Mouse (Mus musculus) right cerebral cortex, postnatal 14 days (tissue): ENCODE data around the gene Faap100.
"Not testable (repeated sequence)": the region's sequence is repeated elsewhere in the genome, so short reads cannot be mapped to it uniquely, and the experiment has no call there.

Source experiments
- DNase-seq: peaks from one replicate; pipeline ENCODE4 v3.0.0; 2022

The Faap100 gene

DNA sequence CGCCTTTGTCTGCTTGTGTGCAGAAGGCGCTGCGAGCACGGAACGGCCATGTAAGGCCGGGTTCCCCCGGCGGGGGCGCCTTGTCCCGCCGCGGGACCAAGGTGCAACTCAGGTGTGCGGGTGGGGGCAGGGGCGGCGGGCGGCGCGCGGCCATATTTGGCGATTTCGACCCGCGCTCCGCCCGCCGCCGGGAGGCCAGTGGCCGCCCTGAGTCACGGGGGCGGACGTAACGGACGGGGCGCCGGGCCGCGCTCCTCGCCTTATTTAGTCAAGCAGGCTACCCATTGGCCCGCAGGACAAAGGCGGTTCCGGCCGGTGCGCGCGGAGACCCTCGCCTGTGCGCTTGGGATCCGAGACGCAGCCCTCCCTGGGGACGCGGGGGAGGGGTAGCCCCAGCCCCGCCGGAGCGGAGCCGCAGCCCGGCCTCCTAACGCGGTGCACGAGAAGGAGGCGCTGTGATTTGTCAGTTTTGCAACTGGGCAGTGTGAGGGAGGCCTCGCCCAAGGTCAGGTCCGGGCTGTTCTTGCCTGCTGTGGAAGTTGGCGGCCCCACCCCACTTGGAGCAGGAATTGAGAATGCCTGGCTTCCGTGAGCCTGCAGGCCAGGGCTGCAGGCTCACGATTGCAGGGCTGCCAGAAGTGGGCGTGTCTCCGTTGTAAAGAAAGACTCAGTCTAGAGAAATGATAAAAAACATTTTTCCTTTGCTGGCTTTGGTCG lies 28.4 kb downstream of the Faap100 start:
- peak; percentile 75 for DNase-seq

DNA sequence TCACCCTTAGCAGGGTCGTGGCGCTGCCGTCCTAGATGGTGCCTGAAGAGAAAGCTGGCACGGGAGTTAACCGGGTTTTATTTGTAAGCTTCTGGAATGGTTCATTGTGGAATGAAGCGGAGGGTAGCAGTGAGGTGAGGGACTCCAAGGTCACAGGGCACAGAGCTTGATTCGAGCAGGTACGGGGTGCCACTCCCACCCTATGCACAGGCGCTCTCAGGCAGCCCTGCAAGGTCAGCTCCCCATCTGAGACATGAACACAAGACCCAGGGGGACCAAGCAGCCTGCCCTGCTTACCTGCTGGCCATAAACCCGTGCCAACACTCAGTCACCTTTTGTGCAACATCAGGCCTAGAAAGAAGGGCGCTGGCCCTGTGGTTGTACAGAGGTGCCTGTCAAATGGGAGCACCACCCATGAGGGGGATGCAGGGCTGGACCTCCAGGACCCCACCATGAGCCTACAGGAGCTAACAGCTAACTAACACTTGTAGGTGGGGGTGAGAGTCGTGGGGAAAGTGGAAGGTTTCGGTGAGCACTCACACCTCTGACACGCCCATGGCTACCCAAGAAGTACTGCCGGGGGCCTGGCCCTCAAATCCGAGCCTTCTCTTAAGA lies 29.1 kb downstream of the Faap100 start:
- no peak for DNase-seq

DNA sequence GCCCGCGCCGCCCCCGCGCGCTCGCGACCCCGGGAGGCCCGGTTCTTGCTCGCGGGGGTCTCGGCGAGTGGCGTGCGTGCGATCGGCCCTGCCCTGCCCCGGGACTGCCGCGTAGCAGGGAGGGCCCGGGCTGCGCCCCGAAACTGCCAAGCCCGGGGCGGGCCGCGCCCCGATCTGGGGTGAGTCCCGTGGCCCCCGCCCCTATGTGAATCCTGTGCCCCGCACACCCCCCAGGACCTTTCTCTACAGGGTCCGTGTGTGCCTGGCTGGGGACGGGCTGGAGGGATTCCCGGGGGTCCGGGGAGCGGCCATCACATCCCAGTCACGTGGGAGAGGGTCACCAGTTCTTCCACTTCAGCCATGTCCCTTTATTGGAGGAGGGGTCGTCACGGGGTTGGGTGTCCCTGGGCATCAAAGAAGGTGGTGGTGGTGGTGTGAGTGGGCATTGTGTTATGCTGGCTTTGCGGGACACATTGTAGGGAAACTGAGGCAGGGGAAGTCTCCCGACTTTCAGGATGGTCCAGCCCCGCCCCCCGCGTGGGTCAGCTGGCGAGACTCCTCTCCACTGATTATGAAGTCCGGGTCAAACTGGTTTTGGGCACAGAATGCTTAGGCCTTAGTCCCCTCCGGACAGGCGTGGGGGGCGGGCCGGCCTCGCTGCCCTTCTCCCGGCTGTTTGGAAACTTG lies 29.7 kb downstream of the Faap100 start:
- peak; percentile 58 for DNase-seq

DNA sequence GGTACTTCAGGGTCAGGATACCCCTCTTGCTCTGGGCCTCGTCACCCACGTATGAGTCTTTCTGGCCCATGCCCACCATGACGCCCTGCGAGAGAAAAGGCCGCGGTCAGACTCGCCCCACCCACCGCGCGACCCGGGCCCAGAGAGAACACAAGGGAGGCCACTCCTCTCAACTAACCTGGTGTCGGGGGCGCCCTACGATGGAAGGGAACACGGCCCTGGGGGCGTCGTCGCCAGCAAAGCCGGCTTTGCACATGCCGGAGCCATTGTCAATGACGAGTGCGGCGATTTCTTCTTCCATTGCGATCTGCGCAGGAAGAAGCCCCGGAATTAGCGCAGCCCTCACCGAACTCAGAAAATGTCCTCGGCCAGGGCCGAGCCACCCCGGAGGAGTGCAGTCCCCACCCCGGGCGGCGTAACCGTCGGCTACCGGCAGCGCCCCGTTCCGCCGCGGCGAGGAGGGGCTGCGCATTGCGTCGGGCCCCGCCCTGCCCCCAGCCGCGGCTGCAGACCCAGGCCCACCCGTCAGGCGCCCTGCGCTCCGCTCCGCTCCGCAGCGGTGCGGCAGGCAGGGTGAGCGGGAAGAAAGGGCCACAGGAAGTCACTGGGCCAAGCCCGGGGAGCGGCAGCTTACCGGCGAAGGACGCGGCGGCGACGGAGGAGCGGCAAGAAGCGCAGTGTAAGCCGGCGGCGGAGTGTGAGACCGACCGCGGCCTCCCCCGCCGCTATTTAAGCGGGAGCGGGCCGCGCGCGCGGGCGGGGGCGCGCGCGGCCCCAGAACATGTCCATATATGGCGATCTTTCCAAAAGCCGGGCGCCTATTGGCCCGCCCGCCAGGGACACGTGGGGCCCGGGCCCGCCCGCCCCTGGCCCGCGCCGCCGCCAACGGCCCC lies 30.5 kb downstream of the Faap100 start, which contains the start of gene Actg1:
Gene Actg1, minus strand, starts transcription at position 752 of the 893 bp plus-strand sequence.
- DNase-seq: peak; percentile 83

DNA sequence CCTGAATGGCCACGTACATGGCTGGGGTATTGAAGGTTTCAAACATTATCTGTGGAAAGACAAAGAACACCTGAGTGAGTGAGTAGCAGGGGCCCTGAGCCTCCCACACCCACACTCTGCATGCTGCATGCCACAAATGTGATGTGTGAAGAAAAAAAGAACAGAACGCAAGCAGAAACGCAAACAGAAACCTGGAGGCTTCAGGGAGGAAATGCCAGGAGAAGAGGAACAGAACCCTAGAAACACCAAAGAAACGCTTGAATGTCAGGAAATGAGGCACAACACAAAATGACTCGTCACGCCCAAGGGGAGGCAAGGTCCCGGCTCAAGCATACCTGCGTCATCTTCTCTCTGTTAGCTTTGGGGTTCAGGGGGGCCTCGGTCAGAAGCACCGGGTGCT lies 31.3 kb downstream of the Faap100 start:
- no peak for DNase-seq

DNA sequence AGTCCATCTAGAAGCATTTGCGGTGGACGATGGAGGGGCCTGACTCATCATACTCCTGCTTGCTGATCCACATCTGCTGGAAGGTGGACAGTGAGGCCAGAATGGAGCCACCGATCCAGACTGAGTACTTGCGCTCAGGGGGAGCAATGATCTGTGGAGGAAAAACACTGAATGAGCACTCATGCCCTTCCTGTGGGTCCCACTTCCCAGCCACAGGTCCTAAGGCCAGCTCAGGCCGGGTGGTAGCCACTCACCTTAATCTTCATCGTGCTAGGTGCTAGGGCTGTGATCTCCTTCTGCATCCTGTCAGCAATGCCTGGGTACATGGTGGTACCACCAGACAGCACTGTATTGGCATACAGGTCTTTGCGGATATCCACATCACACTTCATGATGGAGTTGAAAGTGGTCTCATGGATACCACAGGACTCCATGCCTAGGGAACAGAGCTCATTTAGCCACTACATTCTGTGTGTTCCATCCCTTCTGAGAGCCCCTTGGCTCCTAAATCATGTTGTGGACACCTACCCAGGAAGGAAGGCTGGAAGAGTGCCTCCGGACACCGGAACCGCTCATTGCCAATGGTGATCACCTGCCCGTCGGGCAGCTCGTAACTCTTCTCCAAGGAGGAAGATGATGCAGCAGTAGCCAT lies 32.1 kb downstream of the Faap100 start:
- not testable (repeated sequence) for DNase-seq

DNA sequence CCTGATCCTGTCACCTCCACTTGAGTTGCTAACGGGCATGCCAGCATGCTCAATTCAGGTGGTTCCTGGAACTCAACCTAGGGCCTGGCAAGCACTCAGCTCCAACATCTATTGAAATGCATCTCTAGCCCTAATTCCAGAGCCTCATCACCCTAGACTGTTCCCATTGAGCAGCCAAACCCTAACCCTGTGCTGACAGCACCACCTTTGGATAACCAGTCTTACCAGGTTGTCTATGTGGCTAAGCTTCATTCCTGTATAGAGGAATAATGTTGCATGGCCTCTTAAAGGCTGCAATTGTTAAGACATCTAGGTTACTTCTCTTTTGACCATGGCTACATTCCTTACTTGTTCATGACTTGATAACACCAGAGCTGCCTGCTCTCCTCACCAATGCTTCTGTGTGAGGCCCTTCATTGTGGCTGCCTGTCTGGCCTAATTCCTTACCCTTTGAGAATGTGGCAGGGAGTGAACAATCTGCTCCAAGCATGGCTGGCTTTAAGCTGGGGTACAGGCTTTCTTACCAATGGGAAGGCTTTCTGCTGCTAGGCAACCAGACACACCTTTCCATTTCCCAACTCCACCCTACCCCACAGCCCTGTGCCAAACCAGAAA lies 33.4 kb downstream of the Faap100 start:
- DNase-seq: no peak

DNA sequence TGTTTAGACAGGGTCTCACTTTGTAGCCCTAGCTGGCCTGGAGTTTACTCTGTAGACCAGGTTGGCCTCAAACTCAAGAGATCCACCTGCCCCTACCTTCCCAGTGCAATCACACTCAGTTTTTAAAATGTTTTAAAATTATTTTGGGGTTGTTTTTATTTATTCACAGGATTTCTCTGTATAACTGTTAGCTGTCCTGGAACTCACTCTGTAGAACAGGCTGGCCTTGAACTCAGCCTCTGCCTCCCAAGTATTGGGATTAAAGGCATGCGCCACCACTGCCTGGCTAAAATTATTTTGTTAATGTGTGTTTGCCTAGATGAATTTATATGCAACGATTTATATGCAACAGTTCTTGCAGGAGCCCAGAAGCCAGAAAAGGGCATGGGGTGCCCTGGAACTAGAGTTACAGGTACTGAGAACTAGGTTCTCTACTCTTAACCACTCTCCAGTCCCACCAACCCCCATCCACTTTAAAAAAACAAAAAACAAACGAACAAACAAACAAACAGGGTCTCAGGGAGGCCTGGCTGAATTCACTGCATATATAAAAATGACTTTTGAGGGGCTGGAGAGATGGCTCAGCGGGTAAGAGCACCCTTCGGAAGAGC lies 34.1 kb downstream of the Faap100 start:
- no peak for DNase-seq

DNA sequence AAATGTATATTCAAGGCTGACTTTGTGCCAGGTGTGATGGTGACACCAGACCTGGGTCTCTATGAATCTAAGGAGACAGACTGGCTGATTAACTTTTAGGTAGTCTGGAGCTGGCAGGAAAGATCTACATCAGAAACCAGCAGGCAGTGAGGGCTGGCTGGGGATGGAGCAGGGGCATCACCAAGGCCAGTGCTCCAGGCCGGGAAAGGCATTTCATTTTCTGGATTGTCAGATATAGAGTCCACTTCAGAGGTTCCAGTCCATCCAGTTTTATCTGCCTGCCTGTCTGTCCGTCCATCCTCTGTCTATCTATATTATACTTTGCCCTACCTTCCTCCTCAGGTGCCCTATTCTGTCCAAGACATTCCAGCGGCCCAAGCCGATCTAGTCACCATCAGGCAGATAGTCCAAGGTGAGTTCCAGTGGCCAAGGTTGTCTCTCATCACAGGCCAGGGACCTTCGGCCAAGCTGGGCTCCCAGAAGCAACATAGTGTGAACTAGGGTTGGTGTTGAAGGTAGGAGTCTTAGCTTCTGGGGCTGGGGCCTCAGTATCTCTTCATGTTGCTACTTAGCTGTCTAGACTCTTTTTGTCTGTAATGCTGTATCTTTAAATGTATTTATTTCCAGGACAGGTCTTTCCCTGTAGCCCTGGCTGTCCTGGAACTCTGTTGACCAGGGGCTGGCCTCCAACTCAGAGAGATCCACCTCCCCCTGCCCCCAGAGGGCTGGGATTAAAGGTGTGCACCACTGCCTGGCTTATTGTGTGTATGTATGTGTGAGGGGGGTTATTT lies 34.9 kb downstream of the Faap100 start:
- DNase-seq: no peak

DNA sequence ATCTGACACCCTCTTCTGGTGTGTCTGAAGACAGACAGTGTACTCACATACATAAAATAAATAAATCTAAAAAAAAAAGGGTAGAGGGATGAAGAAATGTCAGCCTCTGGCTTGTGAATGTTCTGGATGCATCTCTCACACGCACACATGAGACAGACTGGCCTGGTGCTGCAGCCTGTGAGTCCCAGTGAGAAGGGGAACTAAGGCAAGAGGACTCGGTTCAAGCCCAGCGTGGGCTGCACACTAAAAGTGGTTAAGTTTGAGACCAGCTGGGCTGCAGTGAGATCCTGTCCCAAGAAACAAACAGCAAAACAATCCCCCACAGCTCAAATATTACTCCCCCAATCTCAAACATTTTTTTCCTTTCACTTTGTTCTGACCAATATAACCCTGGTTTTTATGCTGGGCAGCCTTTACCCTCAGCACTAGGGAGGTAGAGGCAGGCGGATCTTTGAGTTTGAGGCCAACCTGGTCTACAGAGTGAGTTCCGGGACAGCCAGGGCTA lies 35.9 kb downstream of the Faap100 start:
- no peak for DNase-seq

DNA sequence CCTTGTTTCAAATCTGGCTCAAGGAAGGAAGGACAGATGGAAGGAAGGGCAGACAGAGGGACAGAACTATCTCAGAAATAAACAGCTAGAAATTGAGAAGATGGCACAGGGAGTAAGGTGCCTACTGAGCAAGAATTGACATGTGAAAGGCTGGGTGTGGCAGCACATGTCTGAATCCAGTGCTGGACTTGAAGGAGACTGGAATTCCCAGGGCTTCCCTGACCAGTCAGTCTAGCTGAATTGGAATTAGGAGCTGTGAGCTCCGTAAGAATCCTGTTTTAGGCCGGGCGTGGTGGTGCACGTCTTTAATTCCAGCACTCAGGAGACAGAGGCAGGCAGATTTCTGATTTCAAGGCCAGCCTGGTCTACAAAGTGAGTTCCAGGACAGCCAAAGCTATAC lies 36.9 kb downstream of the Faap100 start:
- DNase-seq: no peak

DNA sequence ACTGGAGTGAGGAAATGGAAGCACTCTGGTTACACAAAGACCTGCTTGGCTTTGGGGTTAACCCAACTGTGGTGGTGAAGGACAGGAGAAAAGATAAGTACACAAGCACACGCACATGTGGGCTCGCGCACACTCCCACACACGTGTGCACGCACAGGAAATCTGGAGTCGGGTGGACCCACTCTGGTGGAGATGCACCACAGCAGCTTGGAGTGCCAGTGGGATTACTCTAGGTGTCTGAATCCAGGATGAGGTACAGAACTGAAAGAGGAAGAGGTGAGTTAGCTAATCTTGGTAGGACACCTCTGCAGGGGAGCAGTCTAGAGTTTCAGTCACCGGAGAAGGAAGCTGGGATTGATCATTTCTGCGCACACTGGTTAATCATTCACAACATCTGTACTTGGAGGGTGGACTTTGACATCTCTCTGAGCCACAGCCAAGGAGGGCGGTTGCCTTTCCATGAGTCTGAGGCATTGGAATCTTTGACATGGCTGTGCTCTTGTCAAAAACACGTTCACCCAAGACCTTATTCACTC lies 38.5 kb downstream of the Faap100 start:
- no peak for DNase-seq

DNA sequence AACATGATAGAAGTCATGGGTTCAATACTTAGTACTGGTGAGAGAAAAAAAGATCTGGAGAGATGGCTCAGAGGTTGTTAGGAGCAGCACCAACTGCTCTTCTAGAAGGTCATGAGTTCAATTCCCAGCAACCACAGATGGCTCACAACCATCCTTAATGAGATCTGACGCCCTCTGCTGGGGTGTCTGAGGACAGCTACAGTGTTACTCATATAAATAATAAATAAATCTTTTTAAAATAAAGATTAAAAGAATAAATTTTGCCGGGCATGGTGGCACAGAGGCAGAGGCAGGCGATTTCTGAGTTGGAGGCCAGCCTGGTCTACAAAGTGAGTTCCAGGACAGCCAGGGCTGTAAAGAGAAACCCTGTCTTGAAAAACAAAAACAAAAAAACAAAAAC lies 39.8 kb downstream of the Faap100 start:
- DNase-seq: no peak

DNA sequence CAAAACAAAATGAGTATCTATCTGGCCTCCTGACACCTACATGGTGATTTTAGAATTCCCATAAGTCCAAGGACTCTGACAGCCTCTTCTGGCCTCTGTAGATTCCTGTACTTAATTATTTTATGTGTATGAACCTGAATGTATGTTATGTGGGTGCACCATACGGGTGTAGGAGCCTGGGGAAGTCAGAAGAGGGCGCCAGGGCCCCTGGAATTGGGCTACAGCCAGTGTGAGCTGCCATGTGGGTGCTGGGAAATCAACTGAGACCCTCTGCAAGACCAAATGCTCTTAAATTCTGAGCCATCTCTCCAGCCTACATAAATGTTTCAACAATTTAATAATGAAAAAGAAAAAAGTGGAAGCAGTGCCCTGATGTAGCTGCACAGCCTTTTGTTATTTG lies 41.1 kb downstream of the Faap100 start:
- DNase-seq: no peak

DNA sequence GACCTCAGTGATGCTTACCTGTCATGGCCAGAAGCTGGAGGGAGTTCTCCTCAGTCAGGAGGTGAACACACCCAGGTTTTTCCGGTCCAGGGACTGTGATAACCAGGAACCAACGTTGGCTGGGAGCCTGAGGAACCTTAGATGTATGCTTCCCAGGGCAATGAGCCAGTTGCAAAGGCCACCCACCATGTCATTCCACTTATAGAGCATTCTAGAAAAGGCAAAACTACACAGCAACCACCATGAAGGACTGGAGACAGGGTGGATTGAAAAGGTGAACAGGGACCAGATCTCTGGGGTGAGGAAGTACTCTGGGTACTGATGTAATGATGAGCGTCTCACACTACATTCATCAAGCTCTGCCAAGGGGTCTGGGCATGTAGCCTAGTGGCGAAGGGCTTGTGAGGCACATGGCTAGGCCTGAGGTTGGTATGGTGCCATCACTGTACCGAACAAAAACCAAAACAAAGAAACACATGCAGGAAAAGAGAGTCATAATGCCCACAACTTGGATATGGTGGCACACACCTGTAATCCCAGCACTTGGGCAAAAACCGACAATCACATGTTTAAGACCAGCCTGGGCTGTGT lies 43.0 kb downstream of the Faap100 start:
- DNase-seq: no peak

DNA sequence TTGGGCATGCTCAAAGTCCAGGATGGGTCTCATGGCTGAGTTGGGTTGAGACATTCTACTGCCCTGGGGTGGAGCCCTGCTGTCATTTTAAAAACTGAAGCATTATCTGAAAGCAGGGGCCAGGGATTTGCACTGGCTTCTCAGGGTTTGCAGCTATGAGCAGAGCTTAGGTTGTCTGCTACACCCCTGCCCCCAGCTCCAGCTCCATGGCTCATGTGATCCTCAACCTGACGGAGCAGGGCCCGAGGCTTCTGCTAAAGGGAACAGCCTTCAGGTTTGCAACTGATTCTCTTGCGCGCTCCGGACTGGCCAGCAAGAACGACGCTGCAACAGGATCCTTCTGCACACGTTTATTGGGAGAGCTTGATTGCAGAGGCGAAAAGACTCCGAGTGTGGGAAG lies 58.4 kb downstream of the Faap100 start:
- DNase-seq: no peak

DNA sequence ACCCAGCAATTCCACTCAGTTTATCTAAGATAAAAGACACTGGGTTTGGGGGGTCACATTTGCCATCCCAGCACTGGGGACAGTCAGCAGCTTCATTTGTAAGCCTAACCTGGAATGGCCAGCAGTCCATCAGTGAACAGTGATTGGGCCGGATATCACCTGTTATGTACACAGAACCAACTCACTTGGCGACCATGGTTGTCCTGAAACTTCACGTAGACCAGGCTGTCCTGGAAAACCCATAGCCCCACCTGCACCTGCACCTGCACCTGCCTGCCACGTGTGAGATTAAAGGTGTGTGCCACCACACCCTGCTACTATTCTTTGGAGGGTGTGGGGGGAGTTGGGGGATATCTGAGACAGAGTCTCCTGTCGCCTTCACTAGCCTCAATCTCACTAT lies 59.3 kb downstream of the Faap100 start:
- no peak for DNase-seq
